Mouse (Mus musculus) T-helper 1 cell (primary cell): ENCODE data around the gene Chodl.

Experiments used
- in situ Hi-C: fragments of 300-600 bp; cut with MboI, MseI; formaldehyde crosslinking; loops from one replicate; pipeline ENCODE4 v1.15.1; 2025; ENCODE audit warnings: high pct_unique_total_duplicates

Gene Chodl

DNA sequence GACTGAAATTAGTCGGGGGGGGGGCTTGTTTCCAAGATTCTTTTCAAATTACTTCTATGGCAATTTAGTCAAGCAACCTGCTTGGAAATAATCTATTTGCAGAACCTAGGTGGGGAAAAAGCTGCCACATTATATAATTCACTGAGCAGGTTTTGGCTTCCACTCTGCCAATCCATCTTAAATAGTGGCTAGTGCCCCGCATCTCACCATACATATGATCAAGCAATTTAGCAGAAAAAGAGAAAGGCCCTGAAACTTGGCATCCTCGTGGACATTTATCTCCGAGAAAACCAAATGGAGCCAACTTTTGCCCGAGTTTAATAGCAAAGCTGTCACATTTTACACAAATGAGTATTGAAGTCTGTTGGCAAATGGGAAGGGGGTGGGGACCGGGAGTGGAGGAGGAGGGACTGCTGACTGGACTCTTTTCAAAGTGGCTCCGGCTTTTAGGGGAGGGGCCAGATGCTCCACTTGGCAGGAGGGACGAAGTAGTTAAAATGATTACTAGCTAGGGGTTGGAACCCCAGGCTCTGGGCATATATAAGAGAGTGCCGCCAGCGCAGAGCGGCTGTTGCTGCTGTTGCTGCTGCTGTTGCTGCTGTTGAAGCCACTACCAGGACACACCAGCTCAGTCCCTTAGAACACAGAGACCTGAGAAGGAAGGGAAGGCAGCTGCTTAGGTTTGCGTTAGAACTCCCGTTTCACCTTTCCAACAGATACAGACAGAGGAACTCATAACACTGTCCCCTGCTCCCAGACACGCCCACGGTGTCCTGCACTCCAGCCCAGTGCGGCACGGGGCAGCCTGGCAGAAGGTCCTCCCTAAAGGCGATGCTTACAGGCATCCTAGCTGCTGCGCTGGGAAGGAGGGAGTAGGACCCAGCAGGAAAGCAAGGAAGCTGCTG is at the start of gene Chodl:
Gene Chodl, plus strand, starts transcription at position 567 of the 905 bp plus-strand sequence.
- in situ Hi-C loops: no loop called here

DNA sequence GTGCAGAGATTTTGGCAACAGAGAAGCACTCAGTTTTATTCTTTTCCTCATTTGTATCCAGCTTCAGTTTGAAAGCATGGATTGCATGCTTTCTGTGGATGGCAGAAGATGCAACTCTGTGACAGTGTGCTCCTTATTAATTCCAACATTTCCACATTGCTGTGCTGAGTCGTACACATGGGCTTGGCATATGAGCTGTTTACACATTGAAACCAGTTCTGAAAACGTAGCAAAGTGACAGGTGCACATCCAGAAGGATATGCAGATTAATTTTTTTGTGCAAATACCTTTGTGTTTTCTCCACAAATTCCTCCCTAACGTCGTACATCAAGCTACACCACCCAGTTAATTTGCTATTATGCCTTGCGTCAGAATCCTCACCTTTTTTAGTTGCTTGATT is 8.1 kb upstream of the Chodl start:
- in situ Hi-C loops: no loop called here

DNA sequence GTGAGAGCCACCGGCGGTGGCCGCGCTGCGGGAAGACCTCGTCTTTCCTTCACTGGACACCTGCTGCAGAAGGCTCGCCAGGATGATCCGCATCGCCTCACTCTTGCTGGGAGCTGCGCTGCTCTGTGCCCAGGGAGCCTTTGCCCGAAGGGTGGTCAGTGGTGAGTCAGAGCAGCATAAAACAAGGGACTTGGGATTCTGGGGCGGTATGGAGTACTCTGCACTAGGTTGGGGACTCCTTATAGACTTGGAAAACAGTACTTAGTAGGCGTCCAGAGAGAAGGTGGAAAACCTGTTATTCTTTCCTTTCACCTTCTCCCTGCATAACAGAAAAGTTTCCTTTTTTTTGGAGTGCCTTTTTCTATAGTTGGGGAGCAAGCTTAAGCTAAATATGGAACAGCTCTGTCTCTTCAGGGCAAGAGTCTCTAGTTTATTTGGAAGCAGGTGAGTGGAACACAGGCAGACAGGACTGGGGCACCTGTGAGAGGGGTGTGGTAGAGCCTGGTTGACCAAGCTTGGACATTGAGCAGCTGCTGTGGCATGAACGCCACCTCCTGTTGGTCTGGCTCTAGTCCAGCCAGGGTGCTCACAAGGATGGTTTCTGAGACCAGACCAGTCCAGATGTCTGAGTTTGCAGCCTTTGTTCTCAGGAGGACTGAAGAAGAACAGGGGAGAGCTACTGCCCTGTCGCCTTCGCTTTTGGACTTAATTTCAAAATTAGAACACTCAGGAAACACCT is 708 bp downstream of the Chodl start:
- in situ Hi-C loops: no loop called here

DNA sequence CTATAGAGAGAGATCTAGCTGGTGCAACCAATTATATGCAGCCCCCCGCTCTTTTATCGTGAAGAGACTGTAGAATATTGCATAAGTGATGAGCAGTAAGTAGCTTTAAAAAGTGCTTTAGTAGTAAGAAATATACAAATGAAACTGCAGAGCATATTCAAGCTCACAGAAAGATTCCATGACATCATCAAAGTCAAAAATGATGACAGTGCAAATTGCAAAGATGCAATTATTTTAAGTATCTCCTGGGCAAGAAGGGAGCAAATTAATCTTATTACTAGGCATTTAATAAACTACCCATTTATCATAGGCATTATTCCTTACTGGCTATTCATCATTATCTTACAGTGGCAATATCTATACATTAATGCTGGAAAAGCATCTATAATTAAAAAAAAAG is 3.5 kb downstream of the Chodl start:
- in situ Hi-C loops: no loop called here

DNA sequence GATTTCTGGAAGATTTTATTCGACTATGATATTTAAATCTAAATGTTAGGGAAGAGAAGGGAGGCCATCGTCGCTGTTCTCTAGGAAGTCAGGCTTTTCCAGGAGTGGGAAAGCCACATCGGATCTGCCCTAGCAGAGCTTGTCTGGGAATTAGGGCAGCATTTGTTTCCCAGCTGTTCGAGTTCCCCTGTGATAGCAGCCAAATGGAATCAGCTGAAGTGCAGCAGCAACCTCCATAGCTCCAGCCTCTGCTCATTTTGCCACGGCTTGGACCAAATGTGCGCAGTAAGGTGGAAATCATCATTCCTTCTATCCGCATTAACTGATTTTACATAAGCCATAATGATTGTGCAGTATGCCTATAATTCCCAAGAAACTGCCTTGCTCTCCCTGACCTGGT is 7.0 kb downstream of the Chodl start:
- in situ Hi-C loops: no loop called here

DNA sequence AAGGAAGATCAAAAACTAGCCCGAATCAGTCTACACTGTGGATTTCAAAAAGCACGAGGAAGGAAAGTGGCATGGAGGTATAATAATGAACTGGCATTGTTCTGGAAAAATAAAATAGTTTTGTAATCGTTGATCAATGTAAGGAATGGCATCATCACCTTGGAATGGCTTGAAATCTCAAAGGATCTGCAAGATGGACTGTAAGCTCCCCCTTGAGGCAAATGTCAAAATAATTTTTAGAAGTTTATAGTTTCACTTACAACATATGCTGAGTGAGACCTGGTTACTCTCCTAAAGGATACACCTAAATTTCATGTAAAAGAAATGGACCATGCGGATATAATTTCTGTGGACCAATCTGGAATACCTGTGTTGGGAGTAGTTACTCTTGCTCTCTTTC is 19.6 kb downstream of the Chodl start:
- in situ Hi-C loops: no loop called here

DNA sequence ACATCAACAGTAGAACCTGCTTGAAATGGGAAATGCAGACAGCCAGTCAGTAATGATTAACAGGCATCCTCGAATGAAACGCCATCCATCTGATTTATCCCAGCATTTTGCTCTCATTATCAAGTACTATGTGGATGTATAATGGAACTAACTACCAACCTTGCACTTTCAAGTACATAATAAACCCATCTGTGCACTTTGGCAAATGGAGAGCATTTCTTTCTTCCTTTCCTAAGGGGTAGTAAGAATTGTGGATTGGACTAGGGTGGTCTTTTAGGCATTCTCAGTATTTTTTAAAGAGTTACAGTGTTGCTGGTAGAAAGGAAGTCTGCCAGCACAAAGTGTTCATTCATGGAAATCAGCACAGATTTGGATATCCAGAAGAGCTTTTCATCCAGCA is 26.7 kb downstream of the Chodl start:
- in situ Hi-C loops: no loop called here

DNA sequence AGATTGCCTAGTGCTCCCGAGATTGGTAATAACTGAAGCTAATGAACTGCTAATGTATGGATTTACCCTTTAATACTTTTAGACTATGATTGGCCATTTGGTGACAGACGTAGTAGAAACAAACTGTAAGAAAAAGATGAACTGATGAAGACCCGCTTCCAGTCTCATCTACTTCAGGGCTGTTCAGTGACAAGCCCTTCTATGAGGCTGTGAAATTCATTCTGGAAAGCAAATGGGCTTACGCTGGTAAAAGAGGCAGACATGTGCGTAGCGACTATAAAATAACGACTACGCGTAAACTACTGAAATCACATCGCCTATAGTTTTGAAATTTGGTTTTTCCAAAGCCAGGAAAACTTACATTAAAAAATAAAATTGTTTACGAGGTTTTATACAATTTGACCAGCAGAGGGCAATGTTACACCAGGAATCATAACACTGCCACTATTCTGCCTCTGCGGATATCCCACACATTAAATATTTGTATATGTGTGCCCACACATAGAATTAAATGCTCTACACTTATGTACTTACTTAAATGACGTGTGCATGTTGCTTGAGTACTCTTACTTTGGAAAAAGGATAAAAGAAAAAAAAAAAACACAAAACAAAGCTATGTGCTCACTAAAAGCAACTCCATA is 38.5 kb downstream of the Chodl start:
- in situ Hi-C loops: no loop called here

DNA sequence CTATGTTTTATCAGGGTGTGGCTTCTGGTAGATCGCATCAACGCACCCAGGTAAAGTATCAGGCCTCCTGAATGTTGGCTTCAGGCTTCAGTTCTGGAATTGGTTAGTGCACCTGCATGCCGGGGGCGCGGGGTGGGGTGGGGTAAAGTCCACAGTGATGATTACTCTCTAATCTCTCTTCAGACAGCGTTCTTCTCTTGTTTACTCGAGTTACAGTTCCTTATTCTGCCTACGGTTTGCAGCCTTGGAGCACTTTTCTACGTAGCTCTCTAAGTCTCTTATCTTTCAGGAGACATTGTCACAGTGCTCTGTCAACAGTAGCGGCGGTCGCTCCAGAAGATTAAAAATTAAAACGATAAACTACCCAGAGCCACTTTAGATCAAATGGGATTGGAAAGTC is 43.4 kb downstream of the Chodl start:
- in situ Hi-C loops: no loop called here

DNA sequence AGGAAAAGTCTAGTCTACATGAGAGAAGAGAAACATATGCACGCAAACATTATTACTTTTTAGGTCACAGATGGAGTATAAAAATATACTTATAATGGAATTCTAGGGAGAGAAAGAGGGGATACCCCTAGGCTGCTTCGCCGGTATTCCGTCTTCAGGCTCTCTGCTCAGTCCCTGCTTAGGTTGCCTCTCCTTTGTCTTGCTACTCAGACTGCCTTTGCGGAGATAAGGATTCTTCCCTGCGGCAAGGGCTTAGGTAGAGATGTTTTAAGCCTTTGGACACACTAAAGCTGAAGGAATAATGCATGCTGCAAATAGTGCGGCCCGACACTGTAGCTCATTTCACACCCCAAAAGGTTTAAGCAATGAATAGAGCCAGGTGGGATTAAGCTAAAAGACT is 45.6 kb downstream of the Chodl start:
- in situ Hi-C loops: no loop called here
